16 mouse cellular contexts compared by ENCODE assay signal in genomic region chr8:128241200-128241599, GRCm38 (mm10).
"Had no signal": no experiment of that assay in that cellular context is flagged by ENCODE, and none has a peak within 500 bp of the region (broad histone marks: within the 10 kb centered on the region; RNA-seq: fewer than 3 reads in every experiment).

No protein-coding gene starts in this region.

- H3K9ac ChIP-seq: neural tube, embryonic 13.5 days; neural tube, embryonic 15.5 days; stomach, embryonic 15.5 days had no signal

- H3K4me3 ChIP-seq: neural tube, embryonic 13.5 days; neural tube, embryonic 15.5 days; stomach, embryonic 15.5 days had no signal

- DNase-seq: retina, postnatal 1 day; right cerebral cortex, adult 18-20 months; right cerebral cortex, postnatal 14 days; right cerebral cortex, postnatal 25 days; right cerebral cortex, postnatal 4 days; spleen, adult 18-20 months; thymus, adult 18-20 months; thymus, adult 2 months; thymus, postnatal 14 days; thymus, postnatal 25 days; thymus, postnatal 36 days; thymus, postnatal 4 days had no signal

- H3K36me3 ChIP-seq: neural tube, embryonic 13.5 days; neural tube, embryonic 15.5 days; stomach, embryonic 15.5 days had no signal

- H3K4me1 ChIP-seq: neural tube, embryonic 13.5 days; neural tube, embryonic 15.5 days; stomach, embryonic 15.5 days had no signal

- H3K27ac ChIP-seq: neural tube, embryonic 13.5 days; neural tube, embryonic 15.5 days; stomach, embryonic 15.5 days; stomach, postnatal 0 days had no signal

- H3K9me3 ChIP-seq: neural tube, embryonic 13.5 days; neural tube, embryonic 15.5 days; stomach, embryonic 15.5 days had no signal

- H3K4me2 ChIP-seq: neural tube, embryonic 13.5 days; neural tube, embryonic 15.5 days; stomach, embryonic 15.5 days had no signal

- H3K27me3 ChIP-seq: neural tube, embryonic 13.5 days; neural tube, embryonic 15.5 days; stomach, embryonic 15.5 days had no signal
